ENCODE assay signal across 22 mouse cellular contexts in genomic region chr19:34248558-34248957, GRCm38 (mm10). TPM values are rescaled to one million over a fixed set of nuclear protein-coding genes. Genes with fewer than 3 reads are reported as not detected.
DNase-seq lines count a peak whose midpoint lies in the region; ATAC-seq and TF ChIP-seq lines count a peak whose summit lies in the region.
"Had no signal": no experiment of that assay in that cellular context is flagged by ENCODE, and none has a peak within 500 bp of the region (broad histone marks: within the 10 kb centered on the region; RNA-seq: fewer than 3 reads in every experiment).

No protein-coding gene starts in this region.

- H3K27ac ChIP-seq in liver, embryonic 16.5 days (ENCODE audit: low read length) = no peak overlapping the region
- H3K27ac ChIP-seq in liver, embryonic 11.5 days (ENCODE audit: low read depth, low read length) = no peak overlapping the region
- H3K27ac ChIP-seq in bone marrow macrophage, adult 2 months (ENCODE audit: insufficient read depth, low read depth, low read length) = peak overlapping the region; percentile 48
- H3K27ac ChIP-seq: embryonic facial prominence, embryonic 10.5 days; hindbrain, embryonic 13.5 days; kidney, postnatal 0 days; layer of hippocampus, adult 2 months; neural tube, embryonic 12.5 days had no signal

- DNase-seq in liver, embryonic 11.5 days (ENCODE audit: low spot score) = no peak
- peak; percentile 57 for DNase-seq in CD4-positive helper T cell, adult 2 months (ENCODE audit: low read depth, low spot score)
- no peak for DNase-seq in left cerebral cortex, postnatal 4 days
- no peak for DNase-seq in left cerebral cortex, adult 11 months (ENCODE audit: low spot score)
- DNase-seq in Muller cell, postnatal 12 days (ENCODE audit: inconsistent ontology term) = no peak
- DNase-seq: B cell, adult 2 months; cerebellum, adult 11 months; cerebellum, postnatal 36 days; gastrocnemius, postnatal 10 days; lung, adult 2 months; right cerebral cortex, postnatal 25 days had no signal

- TF ChIP-seq CTCF in bone marrow macrophage, adult 2 months (IDR thresholded peaks at IDR 0.05; ENCODE audit: low read depth, low read length) = no peak

- H3K4me1 ChIP-seq in liver, embryonic 16.5 days (ENCODE audit: control insufficient read depth, low read depth, low read length) = no peaks in the 10 kb centered on the region; the same call in 1 of the 2 replicates
- H3K4me1 ChIP-seq in liver, embryonic 11.5 days (replicated peaks; ENCODE audit: control insufficient read depth, insufficient read depth, low read length) = no peaks in the 10 kb centered on the region
- peaks cover 20% of the 10 kb centered on the region for H3K4me1 ChIP-seq in bone marrow macrophage, adult 2 months (ENCODE audit: control insufficient read depth, insufficient read depth, low read length)
- H3K4me1 ChIP-seq: embryonic facial prominence, embryonic 10.5 days; hindbrain, embryonic 13.5 days; neural tube, embryonic 12.5 days had no signal

- no peak overlapping the region for H3K4me2 ChIP-seq in liver, embryonic 16.5 days (ENCODE audit: low read depth, low read length)
- no peak overlapping the region for H3K4me2 ChIP-seq in liver, embryonic 11.5 days
- H3K4me2 ChIP-seq: hindbrain, embryonic 13.5 days; neural tube, embryonic 12.5 days had no signal

- H3K27me3 ChIP-seq in liver, embryonic 16.5 days (ENCODE audit: control insufficient read depth, insufficient read depth, low read depth, low read length) = no peaks in the 10 kb centered on the region
- H3K27me3 ChIP-seq in liver, embryonic 11.5 days (replicated peaks; ENCODE audit: control insufficient read depth, insufficient read depth, low read length) = no peaks in the 10 kb centered on the region
- H3K27me3 ChIP-seq: hindbrain, embryonic 13.5 days; neural tube, embryonic 12.5 days had no signal

- ATAC-seq in liver, embryonic 16.5 days (ENCODE audit: low read depth) = peak; percentile 51; the same call in 1 of the 2 replicates
- no peak for ATAC-seq in liver, embryonic 11.5 days (replicated peaks; ENCODE audit: low FRiP score)
- peak; percentile 95 for ATAC-seq in megakaryocyte, adult 5-6 weeks (ENCODE audit: poor library complexity, severe bottlenecking)
- ATAC-seq: forebrain, embryonic 16.5 days; intestine, postnatal 0 days had no signal

- no peaks in the 10 kb centered on the region for H3K9me3 ChIP-seq in liver, embryonic 16.5 days (replicated peaks; ENCODE audit: control insufficient read depth, low read length)
- no peaks in the 10 kb centered on the region for H3K9me3 ChIP-seq in liver, embryonic 11.5 days (ENCODE audit: control insufficient read depth, low read length)
- H3K9me3 ChIP-seq: embryonic facial prominence, embryonic 10.5 days; hindbrain, embryonic 13.5 days; neural tube, embryonic 12.5 days had no signal

- H3K4me3 ChIP-seq in liver, embryonic 16.5 days (ENCODE audit: low read depth, low read length) = no peak overlapping the region
- H3K4me3 ChIP-seq in liver, embryonic 11.5 days (ENCODE audit: low read depth, low read length) = no peak overlapping the region
- H3K4me3 ChIP-seq in bone marrow macrophage, adult 2 months (ENCODE audit: insufficient read depth, low read length) = no peak overlapping the region
- H3K4me3 ChIP-seq: embryonic facial prominence, embryonic 10.5 days; erythroblast, embryonic 14.5 days; hindbrain, embryonic 13.5 days; layer of hippocampus, adult 2 months; neural tube, embryonic 12.5 days had no signal

- TF ChIP-seq POLR2A in bone marrow macrophage, adult 2 months (IDR thresholded peaks at IDR 0.05; ENCODE audit: borderline replicate concordance, low read depth, low read length) = no peak

- no peak overlapping the region for H3K9ac ChIP-seq in liver, embryonic 16.5 days (ENCODE audit: low read depth, low read length)
- no peak overlapping the region for H3K9ac ChIP-seq in liver, embryonic 11.5 days (ENCODE audit: low read depth, low read length)
- H3K9ac ChIP-seq: hindbrain, embryonic 13.5 days; neural tube, embryonic 12.5 days had no signal

- H3K36me3 ChIP-seq in liver, embryonic 16.5 days (ENCODE audit: control insufficient read depth, insufficient read depth) = no peaks in the 10 kb centered on the region
- no peaks in the 10 kb centered on the region for H3K36me3 ChIP-seq in liver, embryonic 11.5 days (ENCODE audit: control insufficient read depth, insufficient read depth, low read length)
- H3K36me3 ChIP-seq: embryonic facial prominence, embryonic 10.5 days; hindbrain, embryonic 13.5 days; neural tube, embryonic 12.5 days had no signal

- 33% methylated on average over 5 of the region's 5 CpGs for WGBS in liver, embryonic 16.5 days (ENCODE audit: insufficient replicate concordance)
- 59% methylated on average over 5 of the region's 5 CpGs for WGBS in liver, embryonic 11.5 days

- intact Hi-C loops in left cerebral cortex, postnatal 4 days (cut with DNase I) = loop anchor here (10.0 kb wide), 2 partner anchors 86 to 306 kb away; partner anchors contain the start of gene Ifit2

RNA-seq across cellular contexts. Expression of gene Acta2, which starts 6.8 kb away (rescaled TPM):
- polyA plus RNA-seq in liver, embryonic 16.5 days (2015; fragmentation: Nextera tagmentation; extraction: Ambion mirVana) = 18.4 and 28.0 TPM in 2 replicates
- polyA plus RNA-seq in liver, embryonic 11.5 days (2014; fragmentation: Nextera tagmentation; extraction: Ambion mirVana) = 44.3 and 68.2 TPM in 2 replicates
- polyA plus RNA-seq in bone marrow macrophage, adult 2 months (2012; ENCODE audit: insufficient read depth, insufficient read length, missing spikeins) = 22.4 and 25.9 TPM in 2 replicates
- 5.4 and 6.4 TPM in 2 replicates for total RNA-seq in megakaryocyte, adult 5-6 weeks (2015)
- 3.7 and 4.7 TPM in 2 replicates for total RNA-seq in megakaryocyte, adult 5-6 weeks (2017)
- total RNA-seq in left cerebral cortex, postnatal 4 days (2021) = 10 to 100 TPM in 1 of 2 experiments, 1 to 10 TPM in 1; 9.3 to 10.5 TPM
- polyA plus RNA-seq: erythroblast, embryonic 14.5 days had no signal

RNA-seq across cellular contexts. Expression of gene Fas, which starts 41.9 kb away (rescaled TPM):
- 6.7 and 6.9 TPM in 2 replicates for polyA plus RNA-seq in liver, embryonic 16.5 days (2015; fragmentation: Nextera tagmentation; extraction: Ambion mirVana)
- 1.2 and 1.6 TPM in 2 replicates for polyA plus RNA-seq in liver, embryonic 11.5 days (2014; fragmentation: Nextera tagmentation; extraction: Ambion mirVana)
- polyA plus RNA-seq in bone marrow macrophage, adult 2 months (2012; ENCODE audit: insufficient read depth, insufficient read length, missing spikeins) = 18.6 and 21.7 TPM in 2 replicates
- 20.5 and 37.5 TPM in 2 replicates for total RNA-seq in megakaryocyte, adult 5-6 weeks (2015)
- 25.1 and 29.8 TPM in 2 replicates for total RNA-seq in megakaryocyte, adult 5-6 weeks (2017)
- 1 to 10 TPM in 1 of 2 experiments, not detected in 1; 1.2 TPM for total RNA-seq in left cerebral cortex, postnatal 4 days (2021)
- polyA plus RNA-seq: erythroblast, embryonic 14.5 days had no signal

RNA-seq across cellular contexts. Expression of gene Stambpl1, which starts 56.5 kb away (rescaled TPM):
- 6.2 TPM in 2 replicates for polyA plus RNA-seq in liver, embryonic 16.5 days (2015; fragmentation: Nextera tagmentation; extraction: Ambion mirVana)
- polyA plus RNA-seq in liver, embryonic 11.5 days (2014; fragmentation: Nextera tagmentation; extraction: Ambion mirVana) = 4.9 and 5.7 TPM in 2 replicates
- 28.3 and 30.3 TPM in 2 replicates for polyA plus RNA-seq in bone marrow macrophage, adult 2 months (2012; ENCODE audit: insufficient read depth, insufficient read length, missing spikeins)
- 29.4 and 32.4 TPM in 2 replicates for total RNA-seq in megakaryocyte, adult 5-6 weeks (2015)
- 22.0 and 24.0 TPM in 2 replicates for total RNA-seq in megakaryocyte, adult 5-6 weeks (2017)
- total RNA-seq in left cerebral cortex, postnatal 4 days (2021) = 10 to 100 TPM; 17.4 to 22.5 TPM
- polyA plus RNA-seq: erythroblast, embryonic 14.5 days had no signal
